Mouse (Mus musculus): ENCODE measurements around the gene Adcy10.

The Adcy10 gene

DNA sequence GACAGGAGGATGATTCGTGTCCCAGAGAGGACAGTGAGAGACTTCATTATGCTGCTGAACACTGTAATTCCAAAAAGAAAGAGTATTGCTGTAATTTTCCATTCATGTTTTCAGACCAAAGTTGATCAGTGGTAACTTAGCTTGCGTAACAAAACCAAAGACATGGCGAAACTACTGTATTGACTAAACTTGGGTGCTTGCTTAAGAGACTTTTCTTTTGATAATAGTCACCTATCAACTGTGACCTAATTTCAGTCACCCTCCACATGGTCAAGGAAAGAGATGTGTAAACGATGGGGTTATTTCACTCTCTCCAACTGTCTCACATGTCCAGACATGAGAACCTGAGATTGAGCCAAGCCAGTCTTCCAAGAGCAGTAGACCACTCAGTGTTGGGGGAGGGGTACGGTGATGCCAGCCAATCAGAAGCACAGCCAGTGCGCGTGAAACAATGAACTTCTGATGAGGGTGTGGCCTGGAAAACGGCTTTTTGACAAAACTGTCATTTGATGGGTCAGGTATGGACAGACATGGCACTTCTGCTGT lies at the start of gene Adcy10:
Gene Adcy10 (plus strand): TSS at position 496 of the 546 bp plus-strand sequence.
- DNase-seq (ENCODE audit: low spot score), result no peak

DNA sequence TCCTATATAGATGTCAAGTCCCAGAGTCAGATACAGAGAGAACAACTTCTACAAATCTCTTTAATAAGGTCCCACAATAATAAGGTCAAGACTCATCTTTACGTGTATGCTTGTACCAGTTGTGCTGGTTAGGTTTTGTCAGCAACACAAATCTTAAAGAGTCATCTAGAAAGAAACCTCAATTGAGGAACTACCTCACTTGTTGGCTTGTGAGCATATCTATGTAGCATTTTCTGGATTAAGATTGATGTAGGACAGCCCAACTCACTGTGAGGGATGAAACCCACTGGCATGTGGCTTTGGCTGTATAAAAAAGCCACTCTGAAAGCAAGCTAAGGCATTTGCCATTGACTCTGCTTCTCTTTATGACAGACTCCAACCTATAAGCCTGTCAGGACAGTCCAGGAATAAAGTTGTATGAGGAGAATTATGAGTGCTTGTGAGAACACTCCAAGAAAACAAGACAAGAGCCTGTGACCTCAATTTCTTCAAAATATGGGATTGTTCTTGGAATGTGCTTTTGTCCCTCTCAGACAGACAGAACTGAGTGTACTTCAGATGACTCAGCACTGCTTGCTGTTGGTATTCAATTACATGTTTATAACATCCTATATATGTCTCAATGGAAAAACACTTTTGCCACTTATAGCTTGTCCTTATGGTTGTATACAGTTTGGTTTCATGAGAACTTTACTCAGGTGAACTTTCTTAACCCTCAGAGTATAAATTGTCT lies 46.5 kb upstream of the Adcy10 start:
- no peak for DNase-seq (ENCODE audit: low spot score)

GRCm38 (mm10) chr1:165440788-165441187 lies 44.2 kb upstream of the Adcy10 start:
- no peak for DNase-seq (ENCODE audit: low spot score)

DNA sequence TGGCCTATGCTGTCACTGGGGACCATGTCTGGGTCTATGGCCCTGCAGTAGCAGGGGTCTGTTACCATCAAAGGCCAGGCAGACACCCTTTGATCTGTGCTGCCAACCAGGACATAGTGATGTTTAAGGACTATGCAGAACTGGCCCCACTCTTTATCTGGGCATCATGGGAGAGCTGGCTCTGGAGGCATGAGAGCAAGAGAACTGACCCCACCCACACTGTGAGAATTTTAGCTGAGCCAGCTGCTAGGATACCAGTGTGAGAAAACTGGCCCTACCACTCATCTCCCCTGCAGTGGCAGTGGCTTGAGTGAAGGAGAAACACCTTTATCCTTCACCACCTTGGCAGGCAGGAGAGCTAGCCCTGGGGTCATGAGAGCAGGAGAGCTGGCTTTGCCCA lies 43.8 kb upstream of the Adcy10 start:
- DNase-seq (ENCODE audit: low spot score), result no peak

DNA sequence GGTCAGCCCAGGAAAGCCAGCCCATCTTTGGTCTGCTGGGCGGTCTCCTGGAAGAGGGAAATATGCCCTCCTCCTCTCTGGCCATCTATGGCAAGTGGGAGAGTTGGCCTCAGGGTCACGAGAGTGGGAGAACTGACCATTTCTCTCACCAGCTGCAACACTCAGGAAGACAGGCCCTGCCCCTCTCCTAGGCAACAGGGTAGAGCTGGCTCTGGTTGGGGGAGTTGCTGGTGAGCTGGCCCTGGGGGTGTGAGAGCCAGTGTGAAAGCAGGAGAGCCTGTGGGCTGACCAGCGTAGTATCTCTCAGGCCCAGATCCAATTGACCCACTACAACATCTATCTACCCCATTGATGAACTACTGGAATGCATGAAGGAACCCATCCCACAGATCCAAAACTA lies 43.3 kb upstream of the Adcy10 start:
- no peak for DNase-seq (ENCODE audit: low spot score)

DNA sequence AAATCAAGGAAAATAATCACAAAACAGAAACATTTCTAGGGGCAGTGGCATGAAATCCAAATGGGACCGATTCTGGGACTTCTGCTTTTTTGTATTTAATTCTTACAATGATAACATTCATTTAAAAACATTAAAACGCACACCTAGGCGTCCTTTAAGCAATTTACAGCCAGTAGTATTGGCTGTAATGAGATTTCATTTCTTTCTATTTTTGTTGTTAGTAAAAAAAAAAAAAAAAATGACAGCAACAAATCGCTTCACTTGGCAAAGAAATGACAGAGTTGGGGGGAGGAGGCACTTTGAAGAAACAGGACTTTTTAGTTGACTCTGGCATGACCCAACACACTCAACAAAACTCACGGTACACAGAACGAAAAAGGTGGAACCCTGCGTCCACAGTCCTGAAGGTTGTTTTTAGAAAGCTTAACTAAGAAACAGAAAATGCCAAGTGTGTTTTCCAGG lies 25.9 kb upstream of the Adcy10 start:
- DNase-seq (ENCODE audit: low spot score), result no peak

DNA sequence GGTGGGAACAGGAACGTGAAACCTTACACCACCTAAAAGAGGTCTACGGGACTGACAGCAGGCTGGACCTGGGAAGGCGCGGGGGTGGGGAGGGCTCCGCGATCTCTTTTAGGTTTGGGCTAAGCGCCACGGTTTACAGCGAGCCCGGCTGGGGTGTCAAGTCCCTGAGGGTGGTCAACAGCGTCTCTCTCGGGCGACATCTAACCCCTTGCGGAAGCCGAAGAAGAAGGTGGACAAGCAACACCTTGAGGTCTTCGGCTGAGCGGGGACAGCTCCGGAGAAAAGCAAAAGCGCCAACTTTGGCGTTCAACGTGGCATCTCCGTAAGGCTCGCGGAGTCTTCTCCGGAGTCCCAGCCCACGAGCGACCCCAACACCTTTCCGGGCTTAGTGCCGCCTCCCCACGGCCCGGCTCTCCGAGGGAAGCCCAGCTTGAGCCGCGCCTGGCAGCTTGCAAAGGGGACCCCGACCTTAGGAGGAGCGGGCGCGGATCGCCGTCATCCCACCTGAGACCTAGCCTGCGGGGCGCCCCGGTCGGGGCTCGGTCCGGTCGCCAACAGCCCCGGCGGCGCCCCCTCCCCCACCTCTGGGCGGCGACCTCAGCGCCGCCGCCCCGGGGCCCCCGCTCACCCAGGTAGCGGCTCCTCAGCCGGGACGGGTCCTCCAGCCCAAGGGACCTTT lies 25.3 kb upstream of the Adcy10 start:
- peak; percentile 42 for DNase-seq (ENCODE audit: low spot score)

DNA sequence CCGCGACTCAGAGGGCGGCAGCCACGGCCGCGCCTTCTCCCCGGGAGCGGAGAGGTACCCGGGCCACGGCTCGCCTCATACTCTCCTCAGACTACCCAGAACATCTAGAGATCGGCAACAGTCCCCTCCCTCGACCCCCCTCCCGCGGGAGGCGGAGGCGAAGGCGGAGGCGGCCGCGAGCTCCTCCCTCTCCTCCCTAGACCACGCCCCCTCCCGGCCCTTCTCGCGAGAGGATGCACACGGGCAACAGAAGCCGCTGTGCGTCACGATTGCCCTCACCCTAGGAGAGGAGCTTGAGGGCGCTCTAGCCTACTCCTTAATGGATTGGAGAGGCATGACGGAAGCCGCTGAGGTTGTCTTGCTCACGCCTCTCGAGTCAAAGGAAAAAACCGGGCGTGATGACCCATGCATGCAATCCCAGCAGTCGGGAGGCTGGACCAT lies 24.6 kb upstream of the Adcy10 start, which contains the start of the genes Dcaf6 and Mpc2:
Gene Dcaf6 (minus strand): TSS at position 116 of the 441 bp plus-strand sequence.
Gene Mpc2 (plus strand): TSS at position 278 of the 441 bp plus-strand sequence.
- peak; percentile 100 for DNase-seq (ENCODE audit: low spot score)

- DNase-seq (ENCODE audit: low spot score), result peak; percentile 100
Measured at GRCm38 (mm10) chr1:165460801-165461377, 24.1 kb upstream of the Adcy10 start.

DNA sequence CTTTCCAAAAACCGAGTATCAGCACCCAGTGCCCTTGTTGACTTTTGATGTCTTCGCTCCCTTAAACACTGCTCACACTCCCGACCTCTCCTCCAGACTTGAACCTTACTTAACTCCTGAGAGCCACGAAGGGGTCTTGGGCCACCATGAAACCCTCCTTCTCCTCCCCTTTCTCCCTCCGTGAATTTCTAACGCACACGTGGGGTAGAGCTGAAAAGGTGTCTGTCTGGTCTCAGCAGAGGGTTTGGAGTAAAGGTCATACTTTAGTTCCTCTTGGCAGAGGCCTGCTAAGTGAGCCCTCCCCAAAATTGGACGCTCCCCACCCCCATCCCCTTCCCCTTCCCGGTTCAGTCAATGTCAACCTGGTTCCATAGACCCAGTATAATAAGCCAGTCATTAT lies 23.3 kb upstream of the Adcy10 start:
- no peak for DNase-seq (ENCODE audit: low spot score)

DNA sequence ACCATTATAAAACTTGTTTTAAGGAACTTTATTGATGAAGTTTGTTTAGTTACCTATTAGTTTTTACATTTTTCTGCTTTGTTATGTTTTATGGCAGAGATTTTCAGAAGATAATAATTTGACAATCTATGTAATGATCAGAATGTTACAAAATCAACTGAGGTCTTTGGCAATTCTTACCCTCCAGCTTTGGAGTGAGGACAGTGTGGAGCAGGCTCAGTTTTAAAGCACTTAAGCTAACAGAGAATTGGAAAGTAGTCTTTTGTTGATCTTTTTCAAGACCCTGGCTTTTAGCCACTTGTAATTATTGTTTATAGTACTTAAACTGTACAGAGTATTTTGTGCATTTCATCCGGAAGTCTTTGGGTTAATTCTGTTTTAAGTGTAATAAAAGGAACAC lies 22.1 kb upstream of the Adcy10 start:
- no peak for DNase-seq (ENCODE audit: low spot score)

GRCm38 (mm10) chr1:165464574-165464973 lies 20.4 kb upstream of the Adcy10 start:
- DNase-seq (ENCODE audit: low spot score), result no peak

DNA sequence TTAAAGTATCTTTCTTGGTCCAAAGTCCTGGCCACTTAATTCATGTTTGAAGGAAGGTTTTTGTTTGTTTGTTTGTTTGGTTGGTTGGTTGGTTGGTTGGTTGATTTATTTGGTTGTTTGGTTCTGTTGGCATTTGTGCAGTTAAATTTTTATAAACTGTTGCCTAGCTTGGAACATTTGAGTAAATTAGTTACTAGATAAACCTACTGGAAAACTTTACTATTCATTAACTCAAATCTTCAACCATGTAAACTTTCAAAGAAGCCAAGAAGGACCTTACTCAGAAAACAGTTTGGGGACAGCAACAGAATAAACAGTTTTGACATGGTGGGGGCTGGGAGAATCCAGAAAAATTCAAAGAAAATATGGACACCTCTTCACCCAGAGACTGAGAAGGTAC lies 16.0 kb upstream of the Adcy10 start:
- DNase-seq (ENCODE audit: low spot score), result no peak

GRCm38 (mm10) chr1:165469717-165470116 lies 15.3 kb upstream of the Adcy10 start:
- DNase-seq (ENCODE audit: low spot score), result no peak

GRCm38 (mm10) chr1:165471490-165471889 lies 13.5 kb upstream of the Adcy10 start:
- no peak for DNase-seq (ENCODE audit: low spot score)

DNA sequence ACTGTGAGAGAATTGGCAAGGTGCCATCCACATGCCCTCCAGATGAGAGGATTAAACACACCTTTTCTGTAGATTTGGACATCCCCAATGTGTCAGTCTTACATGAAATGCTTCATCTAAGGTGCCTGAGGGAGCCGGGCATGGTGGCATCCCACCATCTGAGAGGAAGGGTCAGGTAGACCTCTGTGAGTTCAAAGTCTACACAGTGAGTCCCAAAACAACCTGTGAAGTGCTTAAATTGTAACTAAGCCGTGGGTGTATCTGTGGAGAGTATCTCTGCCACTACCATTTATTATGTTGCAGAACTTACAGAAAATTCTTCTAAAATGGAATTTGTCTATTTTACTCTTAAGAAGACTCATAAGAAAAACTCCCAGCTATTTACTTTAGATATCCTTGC lies 1.1 kb downstream of the Adcy10 start:
- no peak for DNase-seq (ENCODE audit: low spot score)

DNA sequence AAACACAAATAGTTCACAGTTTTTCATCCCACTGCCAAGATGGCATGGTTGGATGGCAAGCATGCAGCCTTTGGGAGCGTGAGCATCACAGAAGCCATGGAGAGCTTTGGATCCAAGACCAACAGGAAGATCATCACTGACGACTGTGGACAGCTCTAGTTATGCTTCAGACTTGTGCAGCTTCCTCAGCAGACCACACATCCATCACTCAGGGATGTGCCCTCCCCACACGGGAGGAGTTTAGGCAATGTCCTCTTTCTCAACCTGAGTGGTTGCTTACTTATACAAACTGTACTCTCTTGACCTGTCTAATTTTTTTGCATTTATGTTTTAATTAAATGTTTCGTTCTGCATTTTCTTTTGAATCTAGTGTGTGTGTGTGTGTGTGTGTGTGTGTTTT lies 4.2 kb downstream of the Adcy10 start:
- DNase-seq (ENCODE audit: low spot score), result no peak

DNA sequence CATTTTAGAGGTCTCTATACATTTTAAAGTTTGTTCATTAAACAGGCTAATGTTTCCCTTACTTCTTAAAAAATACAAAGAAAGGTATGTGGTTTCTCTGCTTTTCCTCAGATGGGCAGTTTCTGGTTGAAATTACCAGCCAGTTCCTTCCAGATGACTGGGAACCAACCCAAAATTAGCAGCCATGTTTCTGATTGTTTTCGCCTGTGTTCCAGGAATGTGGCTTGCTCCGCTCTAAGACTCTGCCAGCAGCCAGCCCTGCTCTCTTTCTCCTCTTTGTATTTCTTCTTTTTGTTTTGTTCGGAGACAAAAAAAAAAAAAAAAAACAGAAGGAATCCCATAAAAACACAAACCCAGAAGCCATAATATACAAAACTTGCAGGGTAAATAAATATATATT lies 13.9 kb downstream of the Adcy10 start:
- DNase-seq (ENCODE audit: low spot score), result no peak

DNA sequence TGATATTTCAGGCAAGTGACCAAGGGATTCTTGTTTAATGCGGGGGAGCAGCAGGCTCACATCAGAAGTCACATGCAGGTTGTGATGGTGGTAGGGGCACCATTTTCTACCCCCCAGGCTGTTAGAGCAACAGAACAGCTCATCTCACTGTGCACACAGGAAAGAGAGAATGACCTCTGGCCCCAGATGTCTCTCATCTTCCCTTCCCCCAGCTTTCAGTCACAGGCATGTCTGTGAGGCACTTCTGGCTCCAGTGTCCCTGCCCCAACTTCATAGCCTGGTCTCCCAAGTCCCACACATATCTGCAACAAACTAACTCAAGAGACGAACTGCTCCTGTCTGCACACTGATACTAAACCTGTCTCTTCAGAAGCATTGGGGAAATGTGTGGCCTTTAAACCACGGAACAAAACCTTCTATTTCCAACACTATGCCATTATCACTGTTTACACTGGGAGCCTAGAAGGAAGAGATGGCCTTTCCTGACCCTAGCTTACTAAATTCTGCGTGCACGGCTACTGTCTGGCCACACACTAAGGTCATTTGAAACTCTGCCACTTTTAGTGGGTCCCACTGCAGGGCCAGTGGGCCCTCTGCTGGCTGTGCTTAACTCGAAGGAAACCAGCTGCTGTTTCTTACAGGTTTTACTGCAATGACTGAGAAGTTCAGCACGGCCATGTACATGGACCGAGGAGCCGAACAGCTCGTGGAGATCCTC lies 18.5 kb downstream of the Adcy10 start:
- DNase-seq (ENCODE audit: low spot score), result no peak

DNA sequence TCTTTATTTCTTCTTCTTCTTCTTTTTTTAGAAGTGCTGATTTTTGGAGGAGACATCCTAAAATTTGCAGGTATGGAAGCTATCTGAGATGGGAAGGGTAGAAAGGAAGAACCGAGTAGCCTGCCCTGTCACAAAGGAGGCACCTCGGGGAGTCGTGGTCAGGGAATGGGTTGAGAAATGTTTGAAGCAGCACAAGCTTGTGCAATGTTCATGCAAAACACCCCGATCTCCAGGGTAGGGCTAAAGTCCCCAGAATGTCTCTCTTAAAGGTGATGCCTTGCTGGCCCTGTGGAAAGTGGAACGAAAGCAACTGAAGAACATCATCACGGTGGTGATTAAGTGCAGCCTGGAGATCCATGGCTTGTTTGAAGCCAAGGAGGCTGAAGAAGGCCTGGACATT lies 21.3 kb downstream of the Adcy10 start:
- no peak for DNase-seq (ENCODE audit: low spot score)

- no peak for DNase-seq (ENCODE audit: low spot score)
Measured at GRCm38 (mm10) chr1:165510161-165510560, 25.2 kb downstream of the Adcy10 start.

- no peak for DNase-seq (ENCODE audit: low spot score)
Measured at GRCm38 (mm10) chr1:165520716-165521115, 35.7 kb downstream of the Adcy10 start.
